Mouse (Mus musculus) embryonic facial prominence, embryonic 15.5 days (tissue): ENCODE measurements around the gene Tiparp. TPM values are rescaled to one million over a fixed set of nuclear protein-coding genes. Genes with fewer than 3 reads are reported as not detected.

Experiments
- ATAC-seq: fragments of 200-750 bp; cut with Nextera tagmentation; 2 replicates; pipeline ENCODE4 v1.8.0; 2017; ENCODE audit warnings: low read depth, moderate TSS enrichment; ENCODE audit not compliant: insufficient number of reproducible peaks, low FRiP score, low TSS enrichment
- H3K27ac ChIP-seq: fragments of 300-500 bp; sonication (generic); replicated peaks from 2 replicates; pipeline ENCODE4 v1.5.1; 2015; ENCODE audit warnings: mild to moderate bottlenecking, inconsistent platforms
- H3K27me3 ChIP-seq: fragments of 300-500 bp; sonication (generic); 2 replicates; pipeline ENCODE4 v1.6.1; 2015; ENCODE audit warnings: inconsistent platforms
- H3K36me3 ChIP-seq: fragments of 300-500 bp; sonication (generic); 2 replicates; pipeline ENCODE4 v1.6.1; 2015; ENCODE audit warnings: mild to moderate bottlenecking, inconsistent platforms
- H3K4me1 ChIP-seq: fragments of 300-500 bp; sonication (generic); 2 replicates; pipeline ENCODE4 v1.6.1; 2015; ENCODE audit warnings: inconsistent platforms
- H3K4me2 ChIP-seq: fragments of 300-500 bp; sonication (generic); replicated peaks from 2 replicates; pipeline ENCODE4 v1.6.1; 2015; ENCODE audit warnings: mild to moderate bottlenecking, inconsistent platforms
- H3K4me3 ChIP-seq: fragments of 300-500 bp; sonication (generic); replicated peaks from 2 replicates; pipeline ENCODE4 v1.5.1; 2015; ENCODE audit warnings: mild to moderate bottlenecking, inconsistent platforms
- H3K9ac ChIP-seq: fragments of 300-500 bp; sonication (generic); 2 replicates; pipeline ENCODE4 v1.6.1; 2015; ENCODE audit warnings: inconsistent platforms
- H3K9me3 ChIP-seq: fragments of 300-500 bp; sonication (generic); replicated peaks from 2 replicates; pipeline ENCODE4 v1.6.1; 2016; ENCODE audit warnings: inconsistent platforms
- WGBS: fragments of 180-500 bp; shearing (Covaris S2); methylation state at CpG from one replicate; pipeline ENCODE4 v1.1.7; 2015; 5-methylcytosine and 5-hydroxymethylcytosine counted together
- polyA plus RNA-seq: library from polyadenylated mRNA; unstranded; fragments of >200 nt; fragmentation: Nextera tagmentation; extraction: Ambion mirVana; gene quantifications from 2 replicates; pipeline ENCODE4 v1.2.1, GENCODE M21; 2015

Tiparp gene
- polyA plus RNA-seq, 1 experiment from 2014 or later, result 43.7 TPM

- H3K27me3 ChIP-seq, result no peaks in the 10 kb centered on the region
- WGBS, result 89% methylated on average over 2 of the region's 2 CpGs
- H3K9me3 ChIP-seq, result no peaks in the 10 kb centered on the region
- H3K4me2 ChIP-seq, result no peak overlapping the region
- no peak overlapping the region for H3K27ac ChIP-seq
- no peak for ATAC-seq
- peaks cover 2% of the 10 kb centered on the region; the same call in 1 of the 2 replicates for H3K36me3 ChIP-seq
- H3K4me1 ChIP-seq, result 0 out of 2 replicates have a peak, but pooled peaks cover 2% of the 10 kb centered on the region
- no peak overlapping the region for H3K9ac ChIP-seq
- no peak overlapping the region for H3K4me3 ChIP-seq
Observed at GRCm38 (mm10) chr3:65533014-65533413, 4.8 kb downstream of the Tiparp start.

DNA sequence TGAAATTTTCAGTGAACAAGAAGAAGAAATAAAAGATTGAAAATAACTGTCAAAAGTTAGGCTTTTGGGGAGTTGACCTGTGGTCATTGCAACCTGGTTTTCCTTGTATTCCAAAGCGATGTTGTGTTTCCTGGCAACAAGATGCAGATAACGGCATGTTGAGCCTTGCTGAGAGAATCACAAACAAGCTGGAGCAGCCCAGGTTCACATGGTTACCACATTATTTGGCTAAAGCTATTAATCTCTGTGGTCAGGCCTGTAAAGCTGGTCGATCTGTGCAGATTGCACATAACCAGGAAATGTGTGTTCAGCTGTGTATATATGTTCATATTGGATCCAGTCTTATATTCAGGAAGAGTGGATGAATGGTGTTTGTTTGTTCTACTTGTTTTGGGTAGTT is 5.4 kb downstream of the Tiparp start:
- no peak overlapping the region for H3K27ac ChIP-seq
- 42% methylated on average over 3 of the region's 3 CpGs for WGBS
- no peak overlapping the region for H3K9ac ChIP-seq
- H3K9me3 ChIP-seq, result no peaks in the 10 kb centered on the region
- H3K4me1 ChIP-seq, result 0 out of 2 replicates have a peak, but pooled peaks cover 2% of the 10 kb centered on the region
- no peak for ATAC-seq
- H3K27me3 ChIP-seq, result no peaks in the 10 kb centered on the region
- H3K4me2 ChIP-seq, result no peak overlapping the region
- H3K36me3 ChIP-seq, result peaks cover 2% of the 10 kb centered on the region; the same call in 1 of the 2 replicates
- no peak overlapping the region for H3K4me3 ChIP-seq

DNA sequence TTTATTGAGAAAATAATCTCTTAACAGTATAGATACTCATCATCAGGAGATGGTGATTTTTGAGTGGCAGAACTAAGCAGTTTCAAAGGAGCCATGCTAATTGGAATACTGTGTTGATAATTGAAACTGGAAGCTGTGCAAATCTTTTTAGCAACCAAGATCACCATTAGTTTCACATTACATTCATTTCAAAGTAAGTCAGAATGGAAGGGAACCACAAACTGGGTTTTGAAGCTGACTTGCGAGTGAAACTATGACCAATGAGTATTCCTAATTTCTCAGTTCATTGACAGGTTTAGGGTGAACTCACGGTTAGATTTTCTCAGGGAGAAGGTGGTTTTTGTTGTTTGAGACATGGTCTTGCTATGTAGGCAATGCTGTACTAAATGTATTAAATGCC is 6.3 kb downstream of the Tiparp start:
- H3K36me3 ChIP-seq, result peaks cover 2% of the 10 kb centered on the region; the same call in 1 of the 2 replicates
- H3K27me3 ChIP-seq, result no peaks in the 10 kb centered on the region
- 0 out of 2 replicates have a peak, but pooled peaks cover 2% of the 10 kb centered on the region for H3K4me1 ChIP-seq
- H3K27ac ChIP-seq, result no peak overlapping the region
- no peak overlapping the region for H3K4me3 ChIP-seq
- no peaks in the 10 kb centered on the region for H3K9me3 ChIP-seq
- ATAC-seq, result no peak
- no peak overlapping the region for H3K4me2 ChIP-seq
- 51% methylated on average over 2 of the region's 2 CpGs for WGBS
- no peak overlapping the region for H3K9ac ChIP-seq

DNA sequence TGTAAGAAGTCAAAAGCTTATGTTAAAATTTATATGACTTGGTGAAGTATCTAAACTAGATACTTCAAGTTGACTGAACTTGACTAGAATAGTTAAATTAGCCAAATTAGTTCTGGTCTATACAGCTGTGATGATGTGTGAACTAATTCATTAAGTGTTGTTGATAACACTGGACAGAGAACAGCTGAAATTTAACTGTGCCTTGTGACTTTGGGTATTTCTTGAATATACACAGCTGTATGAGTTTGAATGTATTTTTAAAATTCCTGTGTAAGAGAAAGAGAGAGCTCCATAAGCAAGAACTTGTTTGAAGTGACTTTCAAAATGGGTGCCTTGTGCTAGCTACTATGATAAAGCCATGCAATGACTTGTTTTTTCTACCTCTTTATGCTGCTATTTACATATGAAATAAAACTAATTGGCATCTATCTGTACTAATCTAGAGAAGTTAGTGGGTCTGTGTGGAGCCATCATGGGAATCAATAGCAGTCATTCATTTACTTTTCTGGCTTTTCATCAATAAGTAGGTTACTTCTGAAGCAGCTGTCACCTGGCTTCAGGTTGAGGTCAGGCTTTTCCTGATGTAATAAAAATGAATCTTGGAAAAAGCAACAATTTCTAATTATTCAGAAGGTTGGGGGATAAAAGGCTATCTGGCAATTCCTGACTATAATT is 7.0 kb downstream of the Tiparp start:
- ATAC-seq, result no peak
- no peak overlapping the region for H3K27ac ChIP-seq
- no peaks in the 10 kb centered on the region for H3K9me3 ChIP-seq
- H3K9ac ChIP-seq, result no peak overlapping the region
- peaks cover 2% of the 10 kb centered on the region; the same call in 1 of the 2 replicates for H3K36me3 ChIP-seq
- no peak overlapping the region for H3K4me3 ChIP-seq
- no peak overlapping the region for H3K4me2 ChIP-seq
- H3K27me3 ChIP-seq, result no peaks in the 10 kb centered on the region
- no peaks in the 10 kb centered on the region for H3K4me1 ChIP-seq

DNA sequence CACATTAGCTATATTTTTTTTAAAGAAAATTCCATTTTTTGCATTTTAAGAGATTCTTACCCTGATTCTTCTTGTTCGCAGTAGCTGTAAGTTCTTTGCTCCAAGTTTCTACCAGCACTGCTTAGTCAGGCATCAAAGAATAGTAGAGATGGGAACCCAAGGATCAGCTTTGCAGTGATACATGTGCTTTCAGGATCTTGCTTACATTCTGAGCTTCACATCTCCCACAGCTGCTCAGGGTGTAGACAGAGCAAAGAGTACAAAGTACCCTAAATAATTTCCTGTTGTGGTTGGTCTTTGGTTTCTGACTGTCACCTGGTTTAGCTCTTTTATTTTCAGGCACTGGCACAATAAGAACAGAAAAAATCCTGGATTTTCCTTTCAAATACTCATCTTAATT is 9.1 kb downstream of the Tiparp start:
- 74% methylated on average over 1 of the region's 1 CpGs for WGBS
- no peaks in the 10 kb centered on the region for H3K4me1 ChIP-seq
- H3K27ac ChIP-seq, result no peak overlapping the region
- no peak overlapping the region for H3K9ac ChIP-seq
- H3K4me3 ChIP-seq, result no peak overlapping the region
- no peaks in the 10 kb centered on the region; the same call in 1 of the 2 replicates for H3K36me3 ChIP-seq
- H3K27me3 ChIP-seq, result no peaks in the 10 kb centered on the region
- H3K9me3 ChIP-seq, result no peaks in the 10 kb centered on the region
- ATAC-seq, result no peak
- H3K4me2 ChIP-seq, result no peak overlapping the region

DNA sequence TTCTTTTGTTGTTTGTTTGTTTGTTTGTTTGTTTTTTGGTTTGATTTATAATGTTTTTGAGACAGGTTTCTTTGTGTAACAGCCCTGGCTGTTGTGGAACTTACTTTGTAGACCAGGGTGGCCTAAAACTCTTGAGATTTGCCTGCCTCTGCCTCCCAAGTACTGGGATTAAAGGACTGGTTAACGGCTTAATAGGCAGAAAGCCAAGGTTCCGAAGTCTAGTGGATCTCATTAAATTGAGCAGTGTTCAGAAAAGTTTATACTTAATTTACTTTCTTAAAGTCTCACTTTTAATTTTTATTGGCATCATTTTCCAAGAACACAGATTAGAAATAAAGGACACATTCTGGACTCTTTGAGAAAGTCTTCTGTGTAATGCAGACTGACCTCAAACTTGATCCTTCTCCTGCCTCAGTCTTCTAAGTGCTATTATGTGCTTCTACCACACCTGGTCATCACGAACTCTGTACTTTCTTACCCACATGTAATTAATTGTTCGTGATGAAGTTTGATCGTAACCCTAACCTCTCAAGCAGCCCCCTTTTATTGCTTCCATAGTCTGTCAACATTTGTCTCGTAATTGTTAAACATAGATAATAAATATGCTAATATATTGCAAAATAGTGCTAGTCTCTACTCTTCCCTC is 12.8 kb downstream of the Tiparp start:
- Histone ChIP-seq H3K27me3 (no peaks in the 10 kb centered on the region), H3K4me3 (no peak overlapping the region), H3K27ac (no peak overlapping the region), H3K9me3 (no peaks in the 10 kb centered on the region), H3K4me1 (no peaks in the 10 kb centered on the region), H3K4me2 (no peak overlapping the region), H3K9ac (no peak overlapping the region), H3K36me3 (no peaks in the 10 kb centered on the region)
- 81% methylated on average over 6 of the region's 6 CpGs for WGBS
- no peak for ATAC-seq

- Histone ChIP-seq H3K9me3 (no peaks in the 10 kb centered on the region), H3K4me2 (no peak overlapping the region), H3K36me3 (no peaks in the 10 kb centered on the region), H3K4me1 (no peaks in the 10 kb centered on the region), H3K27me3 (no peaks in the 10 kb centered on the region), H3K4me3 (no peak overlapping the region), H3K9ac (no peak overlapping the region), H3K27ac (no peak overlapping the region)
- WGBS, result 51% methylated on average over 4 of the region's 4 CpGs
- no peak for ATAC-seq
Observed at GRCm38 (mm10) chr3:65541552-65541935, 13.3 kb downstream of the Tiparp start.

DNA sequence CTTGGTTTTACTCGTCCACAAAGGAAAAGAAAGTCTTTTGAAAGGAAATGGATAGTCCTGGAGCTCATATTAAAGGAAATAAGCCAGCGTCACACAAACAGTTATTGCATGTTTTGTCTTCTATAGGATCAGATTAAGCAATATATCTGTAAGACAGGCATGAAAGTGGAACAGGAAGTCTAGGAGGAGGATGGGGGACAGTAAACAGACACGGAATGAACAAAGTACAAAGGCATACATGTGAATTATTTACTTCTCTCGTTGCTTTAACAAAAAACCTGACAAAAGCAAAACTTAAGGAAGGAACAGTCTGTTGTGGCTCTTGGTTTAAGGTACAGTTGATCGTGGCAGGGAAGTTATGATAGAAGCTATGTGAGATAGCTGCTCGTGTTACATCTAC is 21.6 kb downstream of the Tiparp start:
- 69% methylated on average over 6 of the region's 6 CpGs for WGBS
- no peaks in the 10 kb centered on the region for H3K9me3 ChIP-seq
- no peak for ATAC-seq

DNA sequence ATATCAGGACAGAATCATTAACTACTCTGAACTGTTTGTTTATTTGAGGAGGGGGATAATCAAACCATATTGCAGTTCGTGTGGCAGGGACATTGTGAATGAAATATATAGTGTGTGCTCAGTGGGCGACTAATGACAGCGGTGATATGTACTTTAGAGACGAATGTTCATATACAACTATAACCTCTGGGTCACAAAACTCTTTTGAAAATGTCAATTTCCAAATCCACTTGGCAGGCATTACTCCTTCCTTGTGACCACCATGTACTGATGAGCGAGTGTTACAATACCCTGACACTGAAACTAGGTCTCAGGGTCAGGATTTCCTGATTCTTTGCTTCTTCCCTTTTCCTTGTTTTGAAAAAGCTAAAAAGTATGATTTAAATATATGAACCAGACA is 22.9 kb downstream of the Tiparp start:
- Histone ChIP-seq H3K27me3 (no peaks in the 10 kb centered on the region), H3K9me3 (no peaks in the 10 kb centered on the region), H3K27ac (no peak overlapping the region), H3K4me3 (no peak overlapping the region), H3K4me2 (no peak overlapping the region), H3K4me1 (no peaks in the 10 kb centered on the region), H3K36me3 (0 out of 2 replicates have a peak, but pooled peaks cover 3% of the 10 kb centered on the region), H3K9ac (no peak overlapping the region)
- 82% methylated on average over 5 of the region's 5 CpGs for WGBS
- no peak for ATAC-seq

More for the DNA sequence above, 21.6 kb downstream of the Tiparp start:
- 0 out of 2 replicates have a peak, but pooled peaks cover 3% of the 10 kb centered on the region for H3K36me3 ChIP-seq
- no peak overlapping the region for H3K4me3 ChIP-seq
- H3K27ac ChIP-seq, result no peak overlapping the region
- no peaks in the 10 kb centered on the region for H3K27me3 ChIP-seq
- no peaks in the 10 kb centered on the region for H3K4me1 ChIP-seq
- H3K9ac ChIP-seq, result no peak overlapping the region
- no peak overlapping the region for H3K4me2 ChIP-seq

DNA sequence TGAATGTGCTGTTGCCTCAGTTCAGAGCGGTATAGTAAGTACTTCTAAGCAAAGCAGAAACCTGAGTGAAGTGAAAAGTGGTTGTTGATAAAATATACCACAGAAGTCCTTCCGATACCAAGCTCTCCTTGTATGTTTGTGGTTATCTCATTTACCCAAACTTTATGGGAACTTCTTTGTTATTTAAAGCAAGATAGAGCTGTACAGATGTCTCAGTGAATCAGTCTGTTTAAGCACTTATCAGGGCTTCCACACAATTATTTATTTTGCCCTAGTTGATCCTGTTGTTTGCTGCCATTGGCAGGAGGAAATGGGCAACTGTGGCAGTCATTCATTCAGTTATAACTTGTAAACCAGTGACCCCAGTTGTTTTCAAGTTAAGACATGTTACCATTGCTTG is 26.4 kb downstream of the Tiparp start:
- no peaks in the 10 kb centered on the region for H3K9me3 ChIP-seq
- H3K36me3 ChIP-seq, result 0 out of 2 replicates have a peak, but pooled peaks cover 3% of the 10 kb centered on the region
- no peak overlapping the region for H3K4me2 ChIP-seq
- no peaks in the 10 kb centered on the region for H3K4me1 ChIP-seq
- WGBS, result 99% methylated on average over 2 of the region's 2 CpGs
- ATAC-seq, result no peak
- H3K9ac ChIP-seq, result no peak overlapping the region
- H3K27me3 ChIP-seq, result no peaks in the 10 kb centered on the region
- H3K4me3 ChIP-seq, result no peak overlapping the region
- H3K27ac ChIP-seq, result no peak overlapping the region

GRCm38 (mm10) chr3:65558679-65559078 is 30.5 kb downstream of the Tiparp start:
- Histone ChIP-seq H3K27ac (no peak overlapping the region; the same call in 1 of the 2 replicates), H3K4me2 (no peak overlapping the region), H3K4me3 (no peak overlapping the region), H3K9ac (no peak overlapping the region), H3K36me3 (0 out of 2 replicates have a peak, but pooled peaks cover 3% of the 10 kb centered on the region), H3K4me1 (no peaks in the 10 kb centered on the region), H3K9me3 (no peaks in the 10 kb centered on the region), H3K27me3 (no peaks in the 10 kb centered on the region)
- 59% methylated on average over 4 of the region's 4 CpGs for WGBS
- no peak for ATAC-seq
